Mouse (Mus musculus) kidney, adult 10 weeks (tissue): ENCODE data around the gene Wdfy2. TPM values are rescaled to one million over a fixed set of nuclear protein-coding genes. Genes with fewer than 3 reads are reported as not detected.

Source experiments
- polyA plus RNA-seq: library from polyadenylated mRNA; stranded (reverse); fragments of 350-450 nt; fragmentation: Illumina TruSeq; extraction: RNeasy Lipid Tissue Mini Kit (QIAGEN cat#74804); gene quantifications from one replicate; pipeline ENCODE4 v1.2.3, GENCODE M21; 2014; ENCODE audit warnings: low read depth, low replicate concordance

The Wdfy2 gene
- polyA plus RNA-seq, result 11.7 TPM

DNA sequence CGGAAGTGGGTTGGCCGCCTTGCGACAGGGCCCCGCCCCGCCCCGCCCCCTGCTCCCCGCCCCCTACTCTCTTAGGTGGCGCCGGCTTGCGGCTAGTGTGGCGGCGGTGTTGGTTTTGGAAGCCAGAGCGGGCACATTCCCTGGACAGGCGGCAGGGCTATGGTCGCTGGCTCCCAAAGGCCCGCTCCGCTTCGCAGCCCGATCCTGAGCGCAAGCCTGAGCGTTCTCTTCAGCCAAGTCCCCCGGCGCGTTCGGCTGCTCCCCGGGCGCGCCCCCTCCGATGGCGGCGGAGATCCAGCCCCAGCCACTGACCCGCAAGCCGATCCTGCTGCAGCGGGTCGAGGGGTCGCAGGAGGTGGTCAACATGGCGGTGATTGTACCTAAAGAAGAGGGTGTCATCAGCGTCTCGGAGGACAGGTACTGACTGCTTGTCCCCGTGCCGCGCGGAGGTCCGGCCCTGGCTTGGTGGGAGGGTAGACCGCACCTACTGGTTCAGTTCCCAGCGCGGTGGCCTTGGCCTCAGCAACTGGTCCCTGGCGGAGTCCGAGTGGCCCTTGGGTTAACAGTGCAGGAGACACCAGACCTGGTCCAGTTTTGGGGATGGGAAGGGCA, at the start of gene Wdfy2:
Wdfy2 (plus strand) TSS at position 38 of the 612 bp plus-strand sequence.

DNA sequence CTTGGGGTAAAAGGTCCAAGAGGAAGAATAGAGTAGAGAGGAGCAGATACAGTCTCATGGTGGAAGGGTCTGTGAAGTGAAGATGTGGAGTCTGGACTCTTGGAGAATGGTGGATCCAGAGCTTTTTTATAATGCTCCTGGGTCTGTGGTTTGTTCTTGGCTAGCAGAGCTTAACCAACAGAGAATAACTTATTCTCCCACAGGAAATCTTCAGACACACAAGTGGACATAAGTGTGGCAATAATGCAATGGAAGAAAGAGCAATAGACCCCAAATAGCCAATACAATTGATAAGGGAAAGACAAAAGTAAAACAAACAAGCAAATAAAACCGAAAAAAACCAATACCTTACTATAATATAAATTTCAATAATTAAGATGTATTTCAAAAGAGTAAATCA, 146.9 kb downstream of the Wdfy2 start, which contains the start of gene Defb48:
Defb48 (minus strand) TSS at position 101 of the 400 bp plus-strand sequence.

DNA sequence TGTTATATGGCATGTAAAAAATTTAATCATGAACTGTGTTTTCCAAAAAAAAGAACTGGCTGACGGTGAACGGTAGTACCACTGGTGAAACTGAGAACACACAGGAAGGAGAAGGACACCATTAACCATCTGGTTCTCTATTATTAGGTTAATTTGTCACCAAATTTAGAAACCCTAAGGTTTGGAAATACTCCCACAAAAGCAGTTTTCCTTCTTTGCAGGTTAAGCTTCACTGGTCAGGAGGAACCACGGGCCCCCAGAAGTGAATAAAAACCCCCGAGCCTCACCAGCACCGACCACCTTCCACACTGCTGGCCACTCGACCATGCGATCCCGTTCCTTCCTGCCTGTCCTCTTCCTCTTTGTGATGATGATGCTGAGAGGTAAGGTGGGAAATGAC, 160.3 kb downstream of the Wdfy2 start, which contains the start of gene Defb47:
Defb47 (plus strand) TSS at position 301 of the 400 bp plus-strand sequence.

Other genes starting within 250 kb of the Wdfy2 start
- not detected for gene Serpine3, start 174.0 kb upstream of the Wdfy2 start, polyA plus RNA-seq
- 48.5 TPM for gene Ints6, start 76.5 kb upstream of the Wdfy2 start, polyA plus RNA-seq
- gene Defb48, start 146.8 kb downstream of the Wdfy2 start, polyA plus RNA-seq, result not detected
- not detected for gene Defb47, start 160.4 kb downstream of the Wdfy2 start, polyA plus RNA-seq
- gene Defb43, start 174.1 kb downstream of the Wdfy2 start, polyA plus RNA-seq, result not detected
- 9.8 TPM for gene Defb42, start 209.3 kb downstream of the Wdfy2 start, polyA plus RNA-seq
- gene Defb30, start 212.3 kb downstream of the Wdfy2 start, polyA plus RNA-seq, result not detected